Mouse (Mus musculus) heart, adult 2 months (tissue): Measurements from ENCODE around the gene Taf1c.

ENCODE experiments used
- CTCF ChIP-seq: fragments of 200-600 bp; IDR thresholded peaks from 2 replicates; pipeline ENCODE4 v1.8.1; 2022; ENCODE audit warnings: antibody characterized with exemption, mild to moderate bottlenecking, moderate library complexity
- EP300 ChIP-seq: fragments of 200-500 bp; IDR thresholded peaks from 2 replicates; pipeline ENCODE4 v1.6.1; 2011; ENCODE audit warnings: low read depth, low read length, control low read depth; ENCODE audit not compliant: insufficient read depth
- POLR2A ChIP-seq: fragments of 200-500 bp; IDR thresholded peaks from 2 replicates; pipeline ENCODE4 v1.6.1; 2011; ENCODE audit warnings: mild to moderate bottlenecking, low read depth, low read length, control low read depth; ENCODE audit not compliant: insufficient read depth

GRCm38 (mm10) chr8:119575366-119575726 lies 29.7 kb downstream of the Taf1c start:
- no peak for TF ChIP-seq CTCF
- no peak for TF ChIP-seq POLR2A
- TF ChIP-seq EP300 = no peak
